Mouse (Mus musculus) midbrain, postnatal 0 days (tissue): ENCODE measurements around the gene Irf4. TPM values are rescaled to one million over a fixed set of nuclear protein-coding genes. Genes with fewer than 3 reads are reported as not detected.

Source experiments
- ATAC-seq: fragments of 200-750 bp; cut with Nextera tagmentation; 2 replicates; pipeline ENCODE4 v1.8.0; 2017; ENCODE audit warnings: moderate number of reproducible peaks, mild to moderate bottlenecking, moderate TSS enrichment, moderate library complexity; ENCODE audit not compliant: low FRiP score
- DNase-seq: peaks from one replicate; pipeline ENCODE4 v3.0.0-alpha.2; 2015; ENCODE audit warnings: low spot score
- H3K27ac ChIP-seq: fragments of 300-500 bp; sonication (generic); 2 replicates; pipeline ENCODE4 v1.5.1; 2014; ENCODE audit warnings: low read depth, mild to moderate bottlenecking, low read length, mixed read lengths
- H3K27me3 ChIP-seq: fragments of 300-500 bp; sonication (generic); 2 replicates; pipeline ENCODE4 v1.6.1; 2014; ENCODE audit warnings: low read length, control low read depth, mixed read lengths; ENCODE audit not compliant: insufficient read depth
- H3K36me3 ChIP-seq: fragments of 300-500 bp; sonication (generic); 2 replicates; pipeline ENCODE4 v1.6.1; 2014; ENCODE audit warnings: low read length, control low read depth, mixed read lengths; ENCODE audit not compliant: insufficient read depth
- H3K4me1 ChIP-seq: fragments of 300-500 bp; sonication (generic); 2 replicates; pipeline ENCODE4 v1.6.1; 2014; ENCODE audit warnings: mild to moderate bottlenecking, control low read depth, antibody characterized with exemption, low read length, mixed read lengths; ENCODE audit not compliant: insufficient read depth
- H3K4me2 ChIP-seq: fragments of 300-500 bp; sonication (generic); 2 replicates; pipeline ENCODE4 v1.6.1; 2014; ENCODE audit warnings: low read depth, mild to moderate bottlenecking, low read length, mixed read lengths; ENCODE audit not compliant: poor library complexity, severe bottlenecking
- H3K4me3 ChIP-seq: fragments of 300-500 bp; sonication (generic); 2 replicates; pipeline ENCODE4 v1.5.1; 2014; ENCODE audit warnings: low read depth, mild to moderate bottlenecking, low read length, moderate library complexity
- H3K9ac ChIP-seq: fragments of 300-500 bp; sonication (generic); replicated peaks from 2 replicates; pipeline ENCODE4 v1.6.1; 2014; ENCODE audit warnings: mild to moderate bottlenecking, low read length, moderate library complexity, mixed read lengths; ENCODE audit not compliant: poor library complexity, severe bottlenecking
- H3K9me3 ChIP-seq: fragments of 300-500 bp; sonication (generic); 2 replicates; pipeline ENCODE4 v1.6.1; 2016; ENCODE audit warnings: low read length, control low read depth
- CTCF ChIP-seq: IDR thresholded peaks from 2 replicates; pipeline ENCODE4 v1.5.1; 2016; ENCODE audit warnings: antibody characterized with exemption, mild to moderate bottlenecking
- WGBS: fragments of 180-500 bp; shearing (Covaris S2); extraction: QIAGEN DNeasy Blood & Tissue Kit; methylation state at CpG from one replicate; pipeline ENCODE4 v1.1.7; 2014; 5-methylcytosine and 5-hydroxymethylcytosine counted together
- polyA plus RNA-seq: library from polyadenylated mRNA; unstranded; fragments of >200 nt; fragmentation: Nextera tagmentation; extraction: Ambion mirVana; gene quantifications from 2 replicates; pipeline ENCODE4 v1.2.1, GENCODE M21; 2015
- total RNA-seq: library from RNA; depleted of rRNA; stranded (reverse); fragments of >200 nt; gene quantifications from 2 replicates; pipeline ENCODE4 v1.2.3, GENCODE M21; 2014; rRNA removed

Irf4 gene
- total and polyA plus RNA-seq, 2 experiments from 2014 or later, result 0.02 to 0.44 TPM

- Histone ChIP-seq H3K27me3 (no peaks in the 10 kb centered on the region), H3K9ac (no peak overlapping the region), H3K9me3 (no peaks in the 10 kb centered on the region), H3K27ac (no peak overlapping the region), H3K4me2 (no peak overlapping the region), H3K4me3 (no peak overlapping the region), H3K36me3 (no peaks in the 10 kb centered on the region), H3K4me1 (no peaks in the 10 kb centered on the region)
- DNase-seq (no peak), ATAC-seq (no peak)
- WGBS, result 92% methylated on average over 5 of the region's 5 CpGs
- TF ChIP-seq CTCF, result no peak
Observed at GRCm38 (mm10) chr13:30802336-30802955, 53.4 kb downstream of the Irf4 start.

- no peaks in the 10 kb centered on the region for H3K27me3 ChIP-seq
- no peak for TF ChIP-seq CTCF
- WGBS, result 71% methylated on average over 7 of the region's 7 CpGs
- ATAC-seq (no peak), DNase-seq (no peak)
- H3K4me2 ChIP-seq, result no peak overlapping the region
- H3K4me1 ChIP-seq, result no peaks in the 10 kb centered on the region
- H3K36me3 ChIP-seq, result peaks cover 7% of the 10 kb centered on the region
- no peak overlapping the region for H3K4me3 ChIP-seq
- no peak overlapping the region for H3K27ac ChIP-seq
- H3K9me3 ChIP-seq, result peaks cover 5% of the 10 kb centered on the region; the same call in 1 of the 2 replicates
- H3K9ac ChIP-seq, result no peak overlapping the region
Observed at GRCm38 (mm10) chr13:30809240-30809639, 60.2 kb downstream of the Irf4 start.

GRCm38 (mm10) chr13:30813464-30813863, 64.4 kb downstream of the Irf4 start:
- H3K4me3 ChIP-seq, result no peak overlapping the region
- H3K4me2 ChIP-seq, result no peak overlapping the region
- DNase-seq, result no peak
- H3K27me3 ChIP-seq, result no peaks in the 10 kb centered on the region
- H3K27ac ChIP-seq, result no peak overlapping the region
- H3K9ac ChIP-seq, result no peak overlapping the region
- 91% methylated on average over 5 of the region's 5 CpGs for WGBS
- H3K4me1 ChIP-seq, result no peaks in the 10 kb centered on the region
- TF ChIP-seq CTCF, result no peak
- H3K36me3 ChIP-seq, result peaks cover 25% of the 10 kb centered on the region
- peaks cover 5% of the 10 kb centered on the region; the same call in 1 of the 2 replicates for H3K9me3 ChIP-seq
- no peak for ATAC-seq

GRCm38 (mm10) chr13:30814256-30814655, 65.2 kb downstream of the Irf4 start:
- Histone ChIP-seq H3K9me3 (peaks cover 5% of the 10 kb centered on the region; the same call in 1 of the 2 replicates), H3K4me3 (no peak overlapping the region), H3K9ac (no peak overlapping the region), H3K4me1 (no peaks in the 10 kb centered on the region), H3K27me3 (no peaks in the 10 kb centered on the region), H3K4me2 (no peak overlapping the region), H3K36me3 (peaks cover 30% of the 10 kb centered on the region), H3K27ac (no peak overlapping the region)
- DNase-seq, result no peak
- WGBS, result 89% methylated on average over 5 of the region's 5 CpGs
- no peak for ATAC-seq
- TF ChIP-seq CTCF, result no peak

Other genes starting within 250 kb of the Irf4 start
- gene Uqcrfs1, start 203.9 kb upstream of the Irf4 start, total RNA-seq, result 201 and 202 TPM in 2 replicates
- 344 and 349 TPM in 2 replicates for gene Uqcrfs1, start 203.9 kb upstream of the Irf4 start, polyA plus RNA-seq
- 23.5 and 24.2 TPM in 2 replicates for gene Dusp22, start 89.2 kb upstream of the Irf4 start, total RNA-seq
- gene Dusp22, start 89.2 kb upstream of the Irf4 start, polyA plus RNA-seq, result 29.3 and 30.6 TPM in 2 replicates
- 0.66 and 0.99 TPM in 2 replicates for gene Hus1b, start 198.5 kb downstream of the Irf4 start, total RNA-seq
- not detected in 2 replicates for gene Hus1b, start 198.5 kb downstream of the Irf4 start, polyA plus RNA-seq
- 57.5 and 71.7 TPM in 2 replicates for gene Exoc2, start 224.9 kb downstream of the Irf4 start, total RNA-seq
- gene Exoc2, start 224.9 kb downstream of the Irf4 start, polyA plus RNA-seq, result 38.2 and 40.0 TPM in 2 replicates
- gene Gm5447, start 225.0 kb downstream of the Irf4 start, total RNA-seq, result not detected in 2 replicates
- gene Gm5447, start 225.0 kb downstream of the Irf4 start, polyA plus RNA-seq, result not detected in 2 replicates